Mouse (Mus musculus) bone marrow macrophage, adult 2 months (primary cell): ENCODE measurements around the gene Nr6a1. TPM values are rescaled to one million over a fixed set of nuclear protein-coding genes. Genes with fewer than 3 reads are reported as not detected.

Experiments
- H3K27ac ChIP-seq: 2 replicates; pipeline ENCODE4 v1.5.1; 2012; ENCODE audit warnings: low read depth, low read length; ENCODE audit not compliant: insufficient read depth
- H3K4me1 ChIP-seq: 2 replicates; pipeline ENCODE4 v1.6.1; 2012; ENCODE audit warnings: low read length; ENCODE audit not compliant: control insufficient read depth, insufficient read depth
- H3K4me3 ChIP-seq: 2 replicates; pipeline ENCODE4 v1.5.1; 2012; ENCODE audit warnings: mild to moderate bottlenecking, low read length, moderate library complexity; ENCODE audit not compliant: insufficient read depth
- CTCF ChIP-seq: IDR thresholded peaks from 2 replicates; pipeline ENCODE4 v1.5.1; 2012; ENCODE audit warnings: low read depth, mild to moderate bottlenecking, low read length, moderate library complexity
- POLR2A ChIP-seq: IDR thresholded peaks from 2 replicates; pipeline ENCODE4 v1.6.1; 2012; ENCODE audit warnings: mild to moderate bottlenecking, low read depth, low read length, borderline replicate concordance
- polyA plus RNA-seq: library from polyadenylated mRNA; stranded (reverse); fragments of >200 nt; gene quantifications from 2 replicates; pipeline ENCODE4 v1.2.4, GENCODE M21; 2012; ENCODE audit not compliant: missing spikeins, insufficient read depth, insufficient read length

The Nr6a1 gene
- polyA plus RNA-seq, 1 experiment, result 3.2 TPM

DNA sequence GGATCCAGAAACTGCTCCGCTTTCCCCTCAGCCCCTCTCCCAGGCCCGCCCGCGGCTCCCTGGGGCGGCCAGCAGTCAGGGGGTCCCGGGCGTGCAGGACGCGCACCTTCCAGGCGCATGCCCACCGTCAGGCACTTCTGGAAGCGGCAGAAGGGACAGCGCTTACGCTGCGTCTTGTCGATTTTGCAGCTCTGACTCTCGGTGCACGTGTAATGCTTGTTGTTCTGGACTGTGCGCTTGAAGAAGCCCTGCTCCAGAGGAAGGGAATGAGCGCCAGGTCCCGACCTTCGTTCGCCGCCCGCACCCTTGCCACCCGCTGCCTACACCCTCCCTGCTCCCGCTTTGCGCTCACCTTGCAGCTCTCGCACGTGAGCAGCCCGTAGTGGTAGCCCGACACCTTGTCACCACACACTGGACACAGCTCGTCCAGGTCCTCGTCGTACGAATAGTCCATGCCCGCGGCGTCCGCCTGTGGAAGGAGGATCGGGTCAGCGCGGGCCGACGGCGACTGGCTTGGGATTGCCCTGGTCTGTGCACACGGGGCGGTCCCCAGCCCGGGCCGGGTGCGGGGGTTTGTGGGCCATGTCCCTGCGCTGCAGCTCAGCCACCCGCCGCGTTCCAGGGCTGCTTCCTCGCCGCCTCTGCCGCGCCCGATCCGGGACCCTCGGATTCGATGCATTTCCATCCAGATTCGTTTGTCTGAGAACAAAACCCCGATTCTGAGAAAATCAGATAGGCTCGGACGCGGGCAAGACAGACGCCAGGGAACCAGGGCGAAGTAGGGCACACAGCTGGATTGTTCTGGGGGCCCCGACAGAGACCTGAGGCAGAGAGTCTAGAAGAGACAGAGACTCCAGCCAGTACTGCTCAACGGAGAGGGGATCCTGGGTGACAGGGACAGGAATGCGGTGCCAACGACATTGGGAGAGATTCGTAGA is 216.9 kb downstream of the Nr6a1 start:
- TF ChIP-seq POLR2A (no peak), CTCF (no peak)
- no peaks in the 10 kb centered on the region for H3K4me1 ChIP-seq
- peak overlapping the region; percentile 14 for H3K4me3 ChIP-seq
- H3K27ac ChIP-seq, result no peak overlapping the region

DNA sequence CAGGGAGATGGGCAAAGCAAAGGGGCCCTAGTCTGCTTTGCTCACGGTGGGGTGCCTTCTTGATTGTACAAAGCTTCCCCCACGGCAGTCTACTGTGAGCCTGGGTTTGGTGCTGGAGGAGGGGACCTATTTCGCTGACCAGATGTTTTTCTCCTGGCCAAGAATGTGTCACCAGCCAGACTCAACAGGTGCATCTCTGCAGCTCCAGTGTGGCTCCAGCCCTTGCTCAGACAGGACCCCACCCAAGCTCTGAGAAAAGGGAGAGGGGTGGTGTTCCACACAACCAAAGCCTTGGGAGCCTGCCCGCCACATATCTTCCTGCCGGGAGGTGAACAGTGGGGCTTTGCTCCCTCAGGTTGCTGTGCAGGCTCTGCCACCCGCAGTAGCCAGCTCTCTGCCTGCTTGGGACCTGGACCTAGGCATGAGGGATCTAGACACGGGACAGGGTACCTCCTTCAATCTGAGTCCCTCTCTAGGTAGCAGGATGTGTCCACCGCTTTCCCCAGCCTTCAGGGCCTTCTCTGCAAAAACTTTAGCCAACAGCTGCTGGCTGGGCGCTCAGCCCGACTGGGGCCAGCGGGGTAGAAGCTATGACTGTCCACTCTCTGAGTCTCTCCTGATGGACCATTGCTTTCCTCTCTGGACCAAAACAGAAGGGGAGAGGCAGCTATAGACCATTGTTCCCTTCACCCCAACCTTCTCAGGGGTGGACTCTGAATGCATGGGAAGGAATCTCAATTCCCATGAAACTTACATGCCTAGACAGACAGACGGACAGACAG is 218.4 kb downstream of the Nr6a1 start:
- Histone ChIP-seq H3K27ac (no peak overlapping the region), H3K4me3 (no peak overlapping the region), H3K4me1 (no peaks in the 10 kb centered on the region)
- TF ChIP-seq POLR2A, result no peak
- no peak for TF ChIP-seq CTCF

DNA sequence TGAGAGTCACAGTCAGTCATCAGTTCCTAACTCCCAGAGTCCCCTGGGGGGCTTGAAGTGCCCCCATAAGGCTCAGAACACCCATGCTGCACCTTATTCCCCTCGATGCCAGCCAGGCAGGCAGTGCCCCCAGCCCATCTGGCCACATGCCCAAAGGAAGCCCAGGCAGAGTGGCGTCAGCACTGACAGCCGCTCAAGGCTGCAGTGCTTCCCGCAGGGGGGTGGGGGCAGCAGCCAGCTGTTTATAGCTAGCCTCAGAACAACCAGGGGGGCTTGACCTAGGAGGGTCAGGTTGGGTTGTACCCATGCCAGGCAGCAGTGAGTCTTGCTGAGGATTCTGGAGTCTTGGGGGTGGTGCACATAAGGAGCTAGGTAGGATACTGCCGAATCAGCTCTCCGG is 220.8 kb downstream of the Nr6a1 start:
- TF ChIP-seq POLR2A (no peak), CTCF (no peak)
- no peak overlapping the region for H3K4me3 ChIP-seq
- H3K27ac ChIP-seq, result no peak overlapping the region

DNA sequence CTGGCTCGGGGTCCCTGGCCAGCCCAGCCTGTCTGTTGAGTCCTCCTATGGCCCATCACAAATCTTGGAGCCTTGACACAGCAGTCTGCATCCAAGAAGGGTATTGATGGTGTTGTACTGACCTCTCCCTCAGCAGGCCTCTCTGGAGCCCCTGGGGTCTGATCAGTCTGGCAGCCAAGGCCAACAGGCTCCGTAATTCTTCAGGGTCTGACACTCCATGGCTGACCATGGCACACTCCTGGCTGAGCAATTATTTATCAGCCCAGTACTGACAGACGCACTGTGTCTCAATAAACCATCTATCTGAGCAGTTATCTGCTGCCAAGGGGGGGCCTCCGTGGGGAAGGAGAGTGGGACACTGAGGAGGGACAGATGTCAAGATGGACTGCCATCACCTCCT is 222.5 kb downstream of the Nr6a1 start:
- Histone ChIP-seq H3K4me1 (no peaks in the 10 kb centered on the region), H3K4me3 (no peak overlapping the region), H3K27ac (no peak overlapping the region)
- TF ChIP-seq POLR2A (no peak), CTCF (no peak)

More for the DNA sequence above, 220.8 kb downstream of the Nr6a1 start:
- no peaks in the 10 kb centered on the region for H3K4me1 ChIP-seq

GRCm38 (mm10) chr2:38704336-38704735 is 223.2 kb downstream of the Nr6a1 start:
- Histone ChIP-seq H3K27ac (no peak overlapping the region), H3K4me1 (no peaks in the 10 kb centered on the region), H3K4me3 (no peak overlapping the region)
- TF ChIP-seq CTCF, result no peak
- TF ChIP-seq POLR2A, result no peak

DNA sequence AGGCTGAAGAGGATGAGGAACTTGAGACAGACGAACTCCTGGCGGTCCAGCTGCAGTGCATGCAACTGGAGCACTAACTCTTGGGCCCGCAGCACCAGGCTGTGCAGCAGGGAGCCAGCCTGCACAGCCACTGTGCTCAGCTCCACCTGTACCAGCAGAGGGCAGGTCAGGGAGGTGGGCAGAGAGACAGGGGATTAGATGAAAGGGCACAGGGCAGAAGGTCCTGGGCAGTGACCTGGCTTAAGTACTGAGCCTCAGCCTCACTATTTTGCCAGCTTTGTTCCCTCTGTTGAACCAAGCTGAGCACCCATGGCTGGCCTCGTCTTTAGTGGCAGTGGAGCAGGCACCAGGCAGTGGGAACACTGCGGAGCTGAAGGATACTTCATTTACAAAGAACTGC is 227.3 kb downstream of the Nr6a1 start:
- Histone ChIP-seq H3K4me1 (no peaks in the 10 kb centered on the region), H3K27ac (no peak overlapping the region), H3K4me3 (no peak overlapping the region)
- TF ChIP-seq POLR2A (no peak), CTCF (no peak)

DNA sequence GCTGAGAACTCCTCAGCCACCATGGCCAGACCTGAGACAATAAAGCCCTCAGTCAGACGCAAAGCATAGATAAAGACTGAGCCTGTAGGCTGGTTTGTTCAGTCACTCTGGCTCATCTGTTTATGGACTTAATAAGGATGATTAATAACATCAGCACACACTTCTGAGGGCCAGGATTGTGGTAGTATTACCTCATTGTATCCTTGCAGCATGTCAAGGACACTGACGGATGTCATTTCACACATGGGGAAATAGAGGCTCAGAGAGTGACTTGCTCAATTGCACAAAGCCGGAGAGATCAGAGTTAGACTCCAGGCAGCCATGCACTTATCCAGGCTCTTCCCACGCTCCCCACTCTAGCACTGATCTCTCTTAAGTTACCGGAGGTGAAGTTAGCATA is 228.9 kb downstream of the Nr6a1 start:
- Histone ChIP-seq H3K4me1 (no peaks in the 10 kb centered on the region), H3K4me3 (no peak overlapping the region), H3K27ac (no peak overlapping the region)
- TF ChIP-seq CTCF (no peak), POLR2A (no peak)

- TF ChIP-seq CTCF (no peak), POLR2A (no peak)
- Histone ChIP-seq H3K4me1 (no peaks in the 10 kb centered on the region), H3K27ac (no peak overlapping the region), H3K4me3 (no peak overlapping the region)
Measured at GRCm38 (mm10) chr2:38697128-38698120, 230.1 kb downstream of the Nr6a1 start.

GRCm38 (mm10) chr2:38695770-38696169 is 231.7 kb downstream of the Nr6a1 start:
- TF ChIP-seq POLR2A, result no peak
- TF ChIP-seq CTCF, result no peak
- Histone ChIP-seq H3K4me3 (no peak overlapping the region), H3K27ac (no peak overlapping the region), H3K4me1 (no peaks in the 10 kb centered on the region)
